Mouse (Mus musculus) MEL-GATA-1-ER (cell line): Measurements from ENCODE around the gene Utp11.

Experiments
- DNase-seq: peaks from one replicate; pipeline ENCODE4 v3.0.0-alpha.2; 2012; ENCODE audit warnings: low read depth; ENCODE audit errors: extremely low read depth

Gene Utp11

GRCm38 (mm10) chr4:124632856-124633255 lies 60.5 kb downstream of the Utp11 start:
- DNase-seq = no peak

DNA sequence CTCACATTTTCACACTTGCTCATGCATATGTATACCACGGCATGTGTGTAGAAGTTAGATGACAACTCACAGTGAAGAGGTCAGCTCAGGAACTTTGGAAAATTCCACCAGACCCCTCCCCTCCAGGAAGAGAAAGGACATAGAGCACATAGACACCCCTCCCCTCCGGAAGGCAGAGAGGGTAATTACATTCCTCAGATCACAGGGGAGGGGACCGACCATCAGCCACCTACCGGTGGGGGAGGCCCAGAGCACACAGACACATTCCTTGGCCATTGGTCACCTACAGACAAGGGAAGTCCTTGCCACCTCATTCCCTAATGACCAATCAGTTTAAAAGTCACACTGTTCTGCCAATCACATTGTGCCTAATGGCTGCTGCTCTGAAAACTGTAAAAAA lies 61.9 kb downstream of the Utp11 start:
- no peak for DNase-seq
